Mouse (Mus musculus) ovary, postnatal 14 days (tissue): ENCODE results near the gene Pde9a.

Source experiments
- DNase-seq: peaks from one replicate; pipeline ENCODE4 v3.0.0; 2022; ENCODE audit warnings: low spot score

Pde9a gene

GRCm38 (mm10) chr17:31386766-31387275 is 811 bp downstream of the Pde9a start:
- no peak for DNase-seq

DNA sequence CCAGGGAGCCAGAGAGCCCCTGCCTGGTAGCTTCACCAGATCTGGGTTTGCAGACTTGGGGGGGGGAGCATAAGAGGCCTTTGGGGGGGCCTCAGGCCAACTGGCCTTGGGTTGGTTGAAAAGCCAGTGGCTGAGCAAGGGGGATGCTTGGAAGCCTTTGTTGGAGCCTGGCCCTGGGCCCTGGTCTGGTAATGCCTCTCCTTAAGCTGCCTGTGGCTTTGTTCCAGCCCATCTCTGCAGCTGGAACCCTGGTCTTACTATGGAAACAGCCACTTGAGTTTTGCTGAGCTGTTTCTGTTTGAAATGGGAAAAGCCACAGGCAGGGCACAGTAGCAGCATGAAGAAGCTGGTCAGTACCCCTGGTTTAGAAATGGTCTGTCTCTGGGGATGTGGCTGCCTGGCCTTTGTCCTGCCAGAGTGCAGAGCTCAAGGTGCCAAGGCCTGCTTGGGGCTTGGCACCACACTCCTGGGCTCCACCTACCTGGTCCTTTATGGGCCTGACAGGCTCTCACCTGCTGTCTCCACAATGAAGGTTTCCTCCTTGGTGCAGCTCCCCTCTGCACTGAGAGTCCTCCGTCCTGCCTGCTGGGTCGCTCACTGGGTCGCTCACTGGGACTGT is 3.5 kb downstream of the Pde9a start:
- DNase-seq: no peak

DNA sequence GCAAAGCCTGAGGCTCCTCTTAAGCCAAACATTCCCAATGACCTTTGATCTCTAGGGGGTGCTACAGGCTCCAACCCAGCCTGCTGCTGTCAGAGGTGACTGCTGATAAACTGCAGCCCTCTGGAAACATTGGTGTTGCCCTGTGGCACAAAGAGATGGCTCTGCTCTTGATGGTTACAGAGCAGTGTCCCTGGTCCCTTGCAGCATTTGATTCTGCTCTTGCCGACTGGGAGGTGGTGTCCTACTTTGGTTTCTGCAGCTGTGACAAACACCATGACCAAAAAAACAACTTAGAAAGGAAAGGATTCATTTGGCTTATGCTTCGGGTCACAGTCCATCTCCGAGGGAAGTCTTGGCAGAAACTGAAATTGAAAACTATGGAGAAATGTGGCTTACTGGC is 5.5 kb downstream of the Pde9a start:
- no peak for DNase-seq

- DNase-seq: no peak
These were observed 6.0 kb downstream of the Pde9a start for GRCm38 (mm10) chr17:31392041-31392440.

GRCm38 (mm10) chr17:31393811-31394210 is 7.8 kb downstream of the Pde9a start:
- DNase-seq: no peak

- no peak for DNase-seq
These were observed 14.3 kb downstream of the Pde9a start for GRCm38 (mm10) chr17:31400294-31400693.

- no peak for DNase-seq
These were observed 15.2 kb downstream of the Pde9a start for GRCm38 (mm10) chr17:31401160-31401559.

GRCm38 (mm10) chr17:31402713-31403112 is 16.7 kb downstream of the Pde9a start:
- DNase-seq: no peak

DNA sequence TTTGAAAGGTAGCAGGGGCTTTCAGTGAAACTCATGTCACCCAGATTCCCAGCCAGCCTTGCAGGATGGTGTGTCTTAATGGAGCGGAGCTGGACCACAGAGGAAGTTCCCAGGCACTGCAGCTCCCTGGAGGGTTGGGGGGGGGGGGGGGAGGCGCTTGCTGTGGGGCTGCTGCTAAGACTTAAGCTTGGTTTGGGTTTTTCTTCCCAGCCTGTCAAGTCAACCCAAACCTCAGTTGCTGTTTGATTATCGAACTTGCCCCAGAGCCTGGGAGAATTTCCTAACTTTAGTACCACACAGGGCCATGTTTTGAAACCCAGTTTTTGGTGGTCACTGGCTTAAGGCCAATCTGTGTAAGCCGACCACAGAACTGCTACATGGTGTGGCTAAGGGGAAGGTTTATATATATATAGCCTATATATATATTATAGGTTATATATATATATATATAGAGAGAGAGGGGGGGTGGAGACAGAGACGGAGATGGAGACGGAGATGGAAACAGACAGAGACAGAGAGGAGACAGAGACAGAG is 19.8 kb downstream of the Pde9a start:
- no peak for DNase-seq

- no peak for DNase-seq
These were observed 23.8 kb downstream of the Pde9a start for GRCm38 (mm10) chr17:31409741-31410350.

- DNase-seq: no peak
These were observed 29.2 kb downstream of the Pde9a start for GRCm38 (mm10) chr17:31415258-31415657.

DNA sequence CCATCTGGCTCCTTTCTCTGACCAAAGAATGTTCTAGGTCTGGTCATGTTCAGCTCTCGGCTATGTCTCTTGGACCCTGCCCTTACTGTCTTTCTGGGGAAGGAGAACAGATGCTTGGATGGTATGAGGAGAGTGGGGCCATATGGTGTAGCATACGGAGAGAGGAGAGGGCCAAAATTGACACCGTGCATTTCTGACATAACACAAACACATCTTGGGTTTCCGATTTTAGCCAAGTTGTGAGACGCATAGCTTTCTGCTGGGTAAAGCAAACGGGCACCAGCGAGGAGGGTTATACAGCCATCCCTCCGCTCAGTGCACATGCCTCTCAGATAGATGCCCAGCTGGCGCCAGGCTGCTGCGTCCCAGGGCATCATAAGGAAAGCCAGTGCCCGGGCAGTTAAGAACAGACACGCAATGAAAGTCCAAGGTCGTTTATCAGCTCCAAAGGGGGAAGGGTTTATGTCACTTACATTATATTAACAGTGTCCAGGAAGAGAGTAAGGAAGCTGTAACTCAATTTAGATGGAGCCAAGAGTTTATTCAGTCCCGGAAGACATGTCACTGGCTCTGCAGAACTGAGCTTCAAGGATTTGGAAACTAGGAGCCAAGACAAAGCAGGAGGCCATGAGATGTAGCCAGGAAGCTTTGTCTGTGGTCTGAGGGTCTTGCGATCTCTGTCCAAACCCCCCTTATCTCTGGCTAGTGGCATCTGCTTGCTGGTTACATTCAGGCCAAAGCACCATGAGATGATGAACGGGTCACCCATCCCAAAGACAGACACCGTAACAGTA is 33.0 kb downstream of the Pde9a start:
- no peak for DNase-seq

GRCm38 (mm10) chr17:31419598-31419950 is 33.6 kb downstream of the Pde9a start:
- DNase-seq: no peak

GRCm38 (mm10) chr17:31419995-31420394 is 34.0 kb downstream of the Pde9a start:
- DNase-seq: no peak

DNA sequence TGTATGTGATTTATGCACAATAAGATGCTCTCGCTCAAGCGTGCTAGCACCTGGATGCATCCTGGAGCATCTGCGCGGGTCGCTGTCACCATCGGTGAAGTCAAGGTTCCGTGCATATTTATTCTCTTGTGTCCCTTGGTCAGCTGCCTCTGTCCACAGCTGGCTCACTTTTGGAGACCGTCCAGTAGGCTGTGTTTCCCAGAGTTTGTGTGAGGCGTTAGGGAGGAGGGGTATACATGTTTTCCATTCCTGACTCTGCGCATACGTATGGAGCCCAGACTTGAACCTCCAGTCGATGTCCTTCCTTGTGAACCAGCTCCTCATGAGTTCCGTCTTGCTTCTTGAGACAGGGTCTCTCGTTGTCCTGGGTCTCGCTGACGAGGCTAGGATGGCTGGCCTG is 34.6 kb downstream of the Pde9a start:
- DNase-seq: no peak

- DNase-seq: no peak
These were observed 36.4 kb downstream of the Pde9a start for GRCm38 (mm10) chr17:31422381-31422780.

- DNase-seq: no peak
These were observed 37.0 kb downstream of the Pde9a start for GRCm38 (mm10) chr17:31423020-31423419.

DNA sequence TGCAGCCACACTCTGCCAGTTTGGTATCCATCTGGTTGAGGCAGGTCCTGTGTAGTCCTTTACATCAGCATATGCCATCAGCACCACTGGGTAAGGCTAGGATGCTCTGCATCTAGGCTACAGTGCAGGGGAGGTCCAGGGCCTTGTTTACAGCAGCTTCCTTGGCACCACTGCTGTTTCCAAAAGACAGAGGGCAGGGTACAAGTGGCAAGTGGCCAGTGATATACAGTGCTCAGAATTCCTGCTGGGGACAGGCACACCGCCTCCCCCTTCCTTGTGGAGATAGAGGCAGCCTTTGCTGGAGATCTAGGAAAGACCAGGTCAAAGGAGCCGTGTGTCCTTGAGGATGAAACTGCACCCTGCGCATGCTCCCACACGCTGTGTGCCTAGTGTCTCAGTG is 38.3 kb downstream of the Pde9a start:
- no peak for DNase-seq

GRCm38 (mm10) chr17:31424798-31425197 is 38.8 kb downstream of the Pde9a start:
- no peak for DNase-seq

- no peak for DNase-seq
These were observed 40.1 kb downstream of the Pde9a start for GRCm38 (mm10) chr17:31425827-31426698.

GRCm38 (mm10) chr17:31429402-31429801 is 43.4 kb downstream of the Pde9a start:
- DNase-seq: no peak

GRCm38 (mm10) chr17:31432878-31433281 is 46.9 kb downstream of the Pde9a start:
- no peak for DNase-seq
